22 mouse cellular contexts compared by ENCODE assay signal in genomic region chr11:102558704-102559103, GRCm38 (mm10). TPM values are rescaled to one million over a fixed set of nuclear protein-coding genes. Genes with fewer than 3 reads are reported as not detected.
"Had no signal": no experiment of that assay in that cellular context is flagged by ENCODE, and none has a peak within 500 bp of the region (broad histone marks: within the 10 kb centered on the region; RNA-seq: fewer than 3 reads in every experiment).

No protein-coding gene starts in this region.

- H3K36me3 ChIP-seq: lung, embryonic 15.5 days; midbrain, embryonic 13.5 days; midbrain, embryonic 15.5 days; neural tube, embryonic 12.5 days; stomach, embryonic 15.5 days had no signal

- ATAC-seq: lung, postnatal 0 days; midbrain, embryonic 13.5 days; midbrain, embryonic 15.5 days had no signal

- H3K4me2 ChIP-seq: lung, embryonic 15.5 days; midbrain, embryonic 11.5 days; midbrain, embryonic 13.5 days; midbrain, embryonic 15.5 days; neural tube, embryonic 12.5 days; stomach, embryonic 15.5 days had no signal

- DNase-seq: lung, adult 2 months; lung, postnatal 14 days; lung, postnatal 36 days; right cerebral cortex, postnatal 14 days; right cerebral cortex, postnatal 4 days; thymus, adult 2 months; thymus, postnatal 25 days; thymus, postnatal 4 days had no signal

- H3K4me3 ChIP-seq: lung, embryonic 15.5 days; megakaryocyte, embryonic 14.5 days; midbrain, embryonic 13.5 days; midbrain, embryonic 15.5 days; neural tube, embryonic 12.5 days; stomach, embryonic 15.5 days had no signal

- H3K27ac ChIP-seq: lung, embryonic 15.5 days; macrophage; midbrain, embryonic 13.5 days; midbrain, embryonic 15.5 days; neural tube, embryonic 12.5 days; stomach, embryonic 15.5 days; stomach, postnatal 0 days had no signal

- H3K9ac ChIP-seq: lung, embryonic 15.5 days; midbrain, embryonic 13.5 days; midbrain, embryonic 15.5 days; neural tube, embryonic 12.5 days; stomach, embryonic 15.5 days had no signal

- H3K9me3 ChIP-seq: lung, embryonic 15.5 days; megakaryocyte, embryonic 14.5 days; midbrain, embryonic 13.5 days; midbrain, embryonic 15.5 days; neural tube, embryonic 12.5 days; stomach, embryonic 15.5 days had no signal

- H3K27me3 ChIP-seq: midbrain, embryonic 13.5 days; midbrain, embryonic 15.5 days; neural tube, embryonic 12.5 days; stomach, embryonic 15.5 days had no signal

RNA-seq across cellular contexts. Expression of gene Gm11627, which starts 20.6 kb away (rescaled TPM):
- total RNA-seq: megakaryocyte progenitor cell, adult 5-6 weeks; monocyte, adult 5-6 weeks; neutrophil, adult 5-6 weeks had no signal
- polyA plus RNA-seq: macrophage; spleen, adult 2 months had no signal

RNA-seq across cellular contexts. Expression of gene Fzd2, which starts 45.5 kb away (rescaled TPM):
- total RNA-seq: megakaryocyte progenitor cell, adult 5-6 weeks; monocyte, adult 5-6 weeks had no signal
- polyA plus RNA-seq: macrophage had no signal
